Mouse (Mus musculus) embryonic stem cell, embryonic (primary cell): Measurements from ENCODE around the gene Noc2l.

Experiments used
- CTCF ChIA-PET, 4 experiments: fragments of 300-600 bp in 2 of 4; fragments of 350-600 bp in 2 of 4; sonication (Branson Sonifier 250); formaldehyde crosslinking; loops; one replicate each; lab custom pipeline; 2022; ENCODE audit warnings: inconsistent platforms in 2 of 4; lab: Charles Lee
- POLR2A ChIA-PET, 4 experiments: fragments of 300-600 bp in 2 of 4; fragments of 350-600 bp in 2 of 4; sonication (Branson Sonifier 250); formaldehyde crosslinking; loops; one replicate each; lab custom pipeline; 2022; ENCODE audit warnings: antibody characterized with exemption in 4 of 4, inconsistent platforms in 1 of 4; lab: Charles Lee

Gene Noc2l

GRCm38 (mm10) chr4:156203413-156204131, 32.2 kb upstream of the Noc2l start:
- POLR2A ChIA-PET, result interaction anchor here in 3 of 4 experiments (0.6 to 3.8 kb wide), 13 partner anchors 11 to 372 kb away, joined by 3 to 28 read pairs (median 5); partner anchors contain the start of genes Noc2l (in 2 of the 3) and 9430015G10Rik (in 1 of the 3)
- CTCF ChIA-PET, result no interaction called here

DNA sequence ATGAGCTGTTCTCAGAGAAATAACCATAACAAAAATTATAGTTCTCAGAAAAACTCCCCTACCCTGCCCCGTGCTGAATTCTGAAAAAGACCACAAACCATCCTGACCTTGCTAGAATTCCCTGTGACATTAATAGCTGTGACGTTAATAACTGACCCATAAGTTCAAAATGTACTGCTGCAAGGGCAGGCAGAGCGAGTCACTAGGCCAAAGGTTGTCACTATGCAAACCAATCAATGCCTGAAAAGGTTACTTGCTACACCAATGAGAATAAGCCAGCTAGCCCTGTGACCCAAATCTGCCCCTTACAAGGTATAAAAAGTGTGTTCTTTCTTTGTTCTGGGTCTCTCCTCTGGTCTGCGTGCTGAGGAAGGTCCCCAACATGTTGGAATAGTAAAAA, 26.9 kb upstream of the Noc2l start:
- ChIA-PET POLR2A (interaction anchor here in 1 of 4 experiments (1.2 to 2.0 kb wide), 2 partner anchors 8 to 19 kb away, joined by 3 to 4 read pairs; partner anchors contain the start of gene Isg15), CTCF (no interaction called here)

DNA sequence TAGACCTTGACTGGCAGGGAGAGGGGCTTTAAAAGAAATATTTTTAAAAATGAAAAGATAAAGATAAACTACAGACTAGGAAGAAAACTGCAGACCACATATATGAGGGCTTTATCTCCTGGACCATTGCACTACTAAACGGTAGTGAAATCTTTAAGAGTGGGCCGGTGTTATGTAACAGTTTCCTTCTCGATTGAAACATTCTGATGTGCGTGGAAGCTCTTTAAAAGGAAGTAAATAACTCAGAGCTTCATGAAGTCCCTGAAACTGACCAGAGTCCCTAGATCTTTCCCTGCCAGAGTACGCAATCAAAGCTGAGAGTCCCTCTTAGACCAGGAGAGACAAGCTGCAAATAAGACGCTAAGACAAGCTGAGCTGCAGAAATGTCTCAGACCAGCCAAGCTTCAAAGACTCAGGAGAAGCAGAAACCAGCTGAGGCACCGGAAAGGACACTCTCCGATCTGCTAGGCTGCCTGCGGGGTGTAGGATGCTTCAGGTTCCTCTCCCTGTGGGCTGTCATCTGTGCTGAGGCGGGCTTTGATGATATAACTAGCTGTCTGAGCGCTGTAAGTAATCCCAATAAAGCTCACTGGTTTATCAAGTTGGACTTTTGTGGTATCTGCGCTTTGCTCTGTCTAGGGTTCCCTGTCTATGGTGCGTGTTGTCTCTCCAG, 25.7 kb upstream of the Noc2l start:
- CTCF ChIA-PET, result no interaction called here
- POLR2A ChIA-PET, result interaction anchor here in 3 of 4 experiments (0.6 to 2.0 kb wide), 4 partner anchors 18 to 244 kb away, joined by 3 to 4 read pairs (median 3); partner anchors contain the start of gene 9430015G10Rik (in 1 of the 3)

- ChIA-PET CTCF (interaction anchor here in 1 of 4 experiments (0.7 kb wide), 1 partner anchor 31 kb away, joined by 3 read pairs; no protein-coding TSS in a partner anchor), POLR2A (interaction anchor here in 2 of 4 experiments (1.0 to 2.7 kb wide), 6 partner anchors 15 to 181 kb away, joined by 3 to 9 read pairs (median 4); partner anchors contain the start of gene Noc2l (in 2 of the 2))
Observed at GRCm38 (mm10) chr4:156213134-156213533, 22.7 kb upstream of the Noc2l start.

DNA sequence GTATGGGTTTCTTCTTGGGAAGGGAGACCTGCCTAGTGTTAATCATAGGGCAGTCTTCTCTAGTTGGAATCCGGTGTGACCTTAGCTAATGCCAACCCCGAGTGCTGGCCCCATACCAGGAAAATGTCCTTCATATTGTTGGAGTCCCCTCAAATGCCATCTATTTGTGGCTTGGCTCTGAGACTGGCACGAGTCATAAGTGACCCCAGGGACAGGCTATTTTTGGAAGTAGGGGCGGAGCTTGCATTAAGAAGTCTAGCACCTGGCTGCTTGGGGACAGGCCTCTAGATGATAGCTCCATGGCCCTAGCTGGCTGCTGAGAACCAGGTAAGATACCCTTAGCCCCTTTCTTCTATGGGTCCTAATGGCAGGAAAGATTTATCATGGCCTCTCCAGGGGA, 20.2 kb upstream of the Noc2l start, which contains the start of gene Perm1:
Perm1 (plus strand) TSS at position 220 of the 400 bp plus-strand sequence.
- ChIA-PET POLR2A (interaction anchor here in 1 of 4 experiments (0.8 kb wide), 1 partner anchor 27 kb away, joined by 3 read pairs; no protein-coding TSS in a partner anchor), CTCF (interaction anchor here in 1 of 4 experiments (0.6 kb wide), 1 partner anchor 18 kb away, joined by 3 read pairs; no protein-coding TSS in a partner anchor)

DNA sequence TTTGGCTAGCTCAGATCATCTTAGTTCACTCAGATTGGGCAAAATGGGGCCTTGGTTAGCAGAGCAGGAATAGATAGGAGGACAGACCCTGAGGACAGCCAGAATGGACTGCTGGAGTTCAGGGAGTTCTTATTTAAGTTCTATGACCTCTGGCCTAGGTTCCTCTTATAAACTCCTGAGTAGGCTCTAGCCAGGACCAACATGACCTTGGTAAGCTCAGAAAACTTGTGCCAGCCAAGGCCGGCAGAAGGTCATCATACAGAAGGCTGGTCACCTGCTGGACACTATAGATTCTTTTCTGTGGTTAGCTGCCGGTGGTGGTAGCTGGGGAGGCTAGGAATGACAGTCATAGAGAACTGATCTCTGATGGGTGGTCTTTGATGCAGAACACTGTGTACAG, 19.6 kb upstream of the Noc2l start:
- POLR2A ChIA-PET, result interaction anchor here in 3 of 4 experiments (0.8 to 1.9 kb wide), 4 partner anchors 19 to 27 kb away, joined by 3 to 6 read pairs (median 6); partner anchors contain the start of genes Noc2l (in 2 of the 3) and Plekhn1 (in 2 of the 3)
- CTCF ChIA-PET, result interaction anchor here in 1 of 4 experiments (0.6 kb wide), 1 partner anchor 18 kb away, joined by 3 read pairs; no protein-coding TSS in a partner anchor

DNA sequence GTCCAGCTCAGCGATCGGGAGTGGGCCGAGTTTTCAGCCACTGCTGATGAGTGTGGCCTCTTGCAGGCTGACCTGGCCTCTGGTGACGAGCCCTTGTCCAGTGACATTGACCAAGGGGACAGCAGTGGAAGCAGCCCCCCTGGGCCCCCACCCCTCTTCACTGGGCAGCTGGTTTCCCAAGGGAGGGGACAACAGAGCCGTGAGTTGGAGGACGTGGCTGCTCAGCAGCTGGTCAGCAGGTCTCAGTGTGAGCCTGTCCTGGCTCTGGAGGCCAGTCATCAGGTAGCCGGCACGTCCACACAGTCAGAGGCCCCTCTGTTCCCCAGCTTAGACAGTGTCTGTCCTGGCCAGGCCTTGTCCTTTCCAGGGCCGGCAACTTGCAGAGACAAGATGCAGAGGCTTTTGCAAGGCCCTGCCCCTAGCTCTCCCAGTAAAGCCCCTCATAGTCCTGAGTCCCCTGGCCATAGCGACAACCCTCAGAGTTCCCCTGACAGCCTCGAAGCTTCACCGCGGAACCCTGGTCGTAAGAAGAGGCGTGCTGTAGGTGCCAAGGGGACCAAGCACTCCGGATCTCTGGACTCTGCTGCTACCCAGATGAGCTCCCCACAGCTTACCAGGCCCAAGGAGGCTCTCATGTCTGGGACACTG, 18.7 kb upstream of the Noc2l start:
- CTCF ChIA-PET, result no interaction called here
- POLR2A ChIA-PET, result interaction anchor here in 2 of 4 experiments (1.4 to 1.9 kb wide), 4 partner anchors 18 to 35 kb away, joined by 5 to 6 read pairs (median 6); partner anchors contain the start of genes Noc2l (in 2 of the 2) and Plekhn1 (in 2 of the 2)

- POLR2A ChIA-PET, result interaction anchor here in 2 of 4 experiments (1.4 to 1.9 kb wide), 4 partner anchors 17 to 35 kb away, joined by 5 to 6 read pairs (median 6); partner anchors contain the start of genes Noc2l (in 2 of the 2) and Plekhn1 (in 2 of the 2)
Observed at GRCm38 (mm10) chr4:156217838-156218237, 18.0 kb upstream of the Noc2l start.

GRCm38 (mm10) chr4:156219936-156220335, 15.9 kb upstream of the Noc2l start:
- ChIA-PET POLR2A (no interaction called here), CTCF (no interaction called here)

More at GRCm38 (mm10) chr4:156217838-156218237, 18.0 kb upstream of the Noc2l start:
- CTCF ChIA-PET, result no interaction called here

- POLR2A ChIA-PET, result interaction anchor here in 1 of 4 experiments (1.1 kb wide), 1 partner anchor 42 kb away, joined by 4 read pairs; no protein-coding TSS in a partner anchor
- CTCF ChIA-PET, result no interaction called here
Observed at GRCm38 (mm10) chr4:156224276-156224675, 11.5 kb upstream of the Noc2l start.

- CTCF ChIA-PET, result no interaction called here
- POLR2A ChIA-PET, result interaction anchor here in 3 of 4 experiments (0.5 to 2.0 kb wide), 17 partner anchors 9 to 188 kb away, joined by 3 to 8 read pairs (median 4); partner anchors contain the start of gene AW011738 (in 1 of the 3)
Observed at GRCm38 (mm10) chr4:156227752-156228392, 7.9 kb upstream of the Noc2l start.

DNA sequence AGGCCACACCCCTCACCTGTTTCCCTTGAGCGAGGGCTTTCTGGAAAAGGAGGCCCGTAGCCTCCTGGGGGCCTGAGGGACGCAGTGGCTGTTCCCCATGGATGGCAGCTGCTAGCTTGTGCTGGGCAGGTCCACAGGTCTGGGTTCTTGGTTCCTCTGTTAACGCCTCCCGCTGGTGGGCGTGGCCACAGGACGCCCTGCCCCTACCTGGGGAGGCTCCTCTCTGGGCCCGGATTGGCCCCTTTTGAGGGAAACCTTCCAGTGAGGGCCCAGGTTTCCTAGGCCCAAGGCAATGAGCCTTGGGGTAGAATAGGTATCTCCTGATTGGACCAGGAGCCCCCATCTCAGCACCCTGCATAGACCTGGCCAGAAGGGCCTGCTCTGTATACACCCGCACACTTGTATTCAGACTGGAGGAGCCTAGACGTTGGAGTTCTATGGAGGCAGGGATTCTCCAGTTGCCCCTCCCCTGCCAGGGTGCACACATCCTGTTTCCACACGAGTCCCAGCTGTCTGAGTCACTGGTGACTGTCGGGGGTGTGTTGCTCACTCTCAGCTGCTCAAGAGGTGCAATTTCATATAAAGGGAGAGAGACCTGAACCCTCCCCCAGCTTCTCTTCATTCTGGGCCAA, 7.3 kb upstream of the Noc2l start:
- CTCF ChIA-PET, result no interaction called here
- POLR2A ChIA-PET, result interaction anchor here in 3 of 4 experiments (0.6 to 2.0 kb wide), 15 partner anchors 9 to 119 kb away, joined by 3 to 8 read pairs (median 4); partner anchors contain the start of genes 9430015G10Rik (in 1 of the 3) and AW011738 (in 1 of the 3)

DNA sequence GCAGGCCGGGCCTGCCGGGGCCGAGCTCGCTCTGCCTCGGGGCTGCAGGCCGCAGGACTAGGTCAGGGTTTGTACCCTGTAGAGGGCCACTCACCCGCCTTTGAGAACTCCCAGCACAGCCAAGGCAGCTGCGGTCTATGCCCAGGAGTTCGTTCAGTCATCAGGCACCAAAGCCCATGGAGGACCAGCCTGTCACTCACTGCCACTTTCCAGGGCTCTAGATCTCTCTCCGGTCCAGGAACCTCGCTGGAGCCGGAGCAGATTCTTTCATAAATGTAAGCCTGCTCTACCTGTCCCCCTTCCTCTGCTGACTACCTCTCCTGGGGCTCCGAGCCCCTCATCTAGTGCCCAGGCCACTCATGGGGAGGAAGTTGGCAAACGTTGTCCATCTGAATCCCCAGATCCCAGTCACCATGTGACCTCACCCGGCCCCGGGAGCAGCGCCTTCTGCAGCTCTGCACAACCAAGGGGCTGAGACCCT, 1.7 kb upstream of the Noc2l start:
- ChIA-PET CTCF (interaction anchor here in 2 of 4 experiments (0.6 to 1.5 kb wide), 3 partner anchors 26 to 1652 kb away, joined by 3 read pairs; no protein-coding TSS in a partner anchor), POLR2A (interaction anchor here (1.0 to 9.3 kb wide), 8 partner anchors 10 to 175 kb away, joined by 3 to 148 read pairs (median 5); partner anchors contain the start of genes 9430015G10Rik (in 1 of the 4), Samd11 (in 1 of the 4) and Ttll10 (in 1 of the 4))

DNA sequence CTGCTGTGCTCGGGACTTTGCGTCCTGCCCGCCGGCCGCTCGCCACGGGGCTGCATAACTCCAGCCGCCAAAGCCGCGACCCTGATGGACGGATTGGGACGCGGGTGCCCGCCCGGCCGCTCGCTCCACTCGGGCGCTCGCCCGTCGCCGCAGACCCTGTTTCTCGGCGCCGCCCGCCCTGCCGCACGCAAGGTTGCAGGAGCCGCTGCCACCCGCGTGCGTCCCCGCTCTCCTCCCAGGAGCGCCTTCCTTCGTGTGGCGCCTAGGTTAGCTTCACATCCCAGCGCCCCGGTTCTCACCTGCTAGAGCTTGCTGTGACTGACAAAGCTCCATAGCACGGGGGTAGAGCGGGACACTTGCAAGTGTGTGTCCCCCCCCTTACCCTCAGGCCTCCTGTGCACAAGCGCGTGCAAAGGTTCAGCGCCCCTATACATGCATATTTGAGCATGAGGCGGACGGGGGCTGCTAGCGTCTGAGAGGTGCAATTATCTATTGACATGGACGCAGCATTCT, 1.1 kb upstream of the Noc2l start, which contains the start of gene Plekhn1:
Plekhn1 (minus strand) TSS at position 157 of the 513 bp plus-strand sequence.
- CTCF ChIA-PET, result interaction anchor here in 2 of 4 experiments (0.6 to 1.5 kb wide), 3 partner anchors 27 to 1653 kb away, joined by 3 read pairs; no protein-coding TSS in a partner anchor
- POLR2A ChIA-PET, result interaction anchor here (0.6 to 9.3 kb wide), 31 partner anchors 9 to 402 kb away, joined by 3 to 148 read pairs (median 5); partner anchors contain the start of genes 9430015G10Rik (in 2 of the 4), Agrn (in 2 of the 4), Samd11 (in 1 of the 4) and Ttll10 (in 1 of the 4)

- ChIA-PET POLR2A (interaction anchor here (0.6 to 9.3 kb wide), 53 partner anchors 9 to 402 kb away, joined by 3 to 148 read pairs (median 5); partner anchors contain the start of genes 9430015G10Rik (in 3 of the 4), AW011738 (in 2 of the 4), Agrn (in 2 of the 4) and Isg15 (in 1 of the 4)), CTCF (interaction anchor here in 2 of 4 experiments (0.7 kb wide), 2 partner anchors 124 to 128 kb away, joined by 3 read pairs; no protein-coding TSS in a partner anchor)
Observed at GRCm38 (mm10) chr4:156235360-156235770, 445 bp upstream of the Noc2l start.
